Mouse (Mus musculus): ENCODE data around the gene Cyp4f18.

DNA sequence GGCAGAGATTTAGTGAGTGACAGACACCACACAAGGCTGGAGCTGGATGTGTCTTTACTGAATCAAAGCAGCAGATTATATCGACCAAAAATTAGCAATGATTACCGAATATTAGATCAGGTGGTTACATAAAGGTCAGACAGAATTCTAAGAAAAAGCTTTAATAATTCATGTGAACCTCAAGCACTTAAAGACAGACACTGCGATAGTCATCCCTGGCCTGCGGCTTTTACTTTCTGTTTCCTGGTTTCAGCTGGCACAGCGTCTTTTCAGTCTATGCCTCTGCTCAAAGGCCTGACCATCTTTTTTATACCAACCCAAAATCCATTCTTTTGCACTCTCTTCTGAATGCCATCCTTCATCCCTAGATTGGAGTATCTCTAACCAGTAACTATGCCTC is 60.8 kb downstream of the Cyp4f18 start:
- TF ChIP-seq GATA1 (IDR thresholded peaks at IDR 0.05; ENCODE audit: borderline replicate concordance, low read length) (no peak), FLI1 (IDR thresholded peaks at IDR 0.05; ENCODE audit: low read length) (no peak)

All from megakaryocyte, embryonic 14.5 days (primary cell).